ENCODE assay signal across 15 mouse cellular contexts in the genomic region with DNA sequence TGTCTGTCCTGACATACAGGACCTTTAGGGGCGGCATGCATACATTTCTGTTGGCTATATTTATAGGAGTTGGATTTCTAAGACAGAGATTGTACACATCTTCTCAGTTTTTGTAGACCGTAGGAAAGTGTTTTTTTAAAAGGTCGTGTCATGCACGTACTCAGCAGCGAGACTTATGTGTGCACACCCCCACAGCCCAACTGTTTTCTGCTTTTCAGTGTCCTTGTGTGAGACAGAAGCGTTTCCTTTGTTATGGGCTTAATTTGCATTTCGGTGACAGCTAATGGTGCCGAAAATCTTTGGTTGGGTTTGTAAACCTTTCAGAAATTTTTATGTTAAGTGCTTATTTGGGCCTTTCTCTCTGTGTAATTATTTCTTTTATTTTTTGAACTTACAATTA.
"Had no signal": no experiment of that assay in that cellular context is flagged by ENCODE, and none has a peak within 500 bp of the region (broad histone marks: within the 10 kb centered on the region; RNA-seq: fewer than 3 reads in every experiment).

No protein-coding gene starts in this region.

- H3K4me2 ChIP-seq: intestine, embryonic 15.5 days; kidney, embryonic 15.5 days; liver, embryonic 11.5 days; liver, embryonic 15.5 days; midbrain, embryonic 15.5 days; neural tube, embryonic 12.5 days; stomach, embryonic 15.5 days had no signal

- H3K27me3 ChIP-seq: intestine, embryonic 15.5 days; kidney, embryonic 15.5 days; liver, embryonic 15.5 days; midbrain, embryonic 15.5 days; neural tube, embryonic 12.5 days; stomach, embryonic 15.5 days had no signal

- H3K27ac ChIP-seq: intestine, embryonic 15.5 days; kidney, embryonic 15.5 days; liver, embryonic 15.5 days; midbrain, embryonic 15.5 days; neural tube, embryonic 12.5 days; stomach, embryonic 15.5 days had no signal

- ATAC-seq: intestine, embryonic 15.5 days; lung, postnatal 0 days had no signal

- H3K36me3 ChIP-seq: intestine, embryonic 15.5 days; kidney, embryonic 15.5 days; liver, embryonic 15.5 days; midbrain, embryonic 15.5 days; neural tube, embryonic 12.5 days; stomach, embryonic 15.5 days had no signal

- H3K4me3 ChIP-seq: intestine, embryonic 15.5 days; kidney, embryonic 15.5 days; liver, embryonic 15.5 days; midbrain, embryonic 15.5 days; neural tube, embryonic 12.5 days; stomach, embryonic 15.5 days had no signal

- H3K9ac ChIP-seq: intestine, embryonic 15.5 days; kidney, embryonic 15.5 days; liver, embryonic 15.5 days; midbrain, embryonic 15.5 days; neural tube, embryonic 12.5 days; stomach, embryonic 15.5 days had no signal

- DNase-seq: kidney, adult 18-20 months; kidney, postnatal 14 days; left cerebral cortex, postnatal 4 days; lung, adult 2 months; lung, postnatal 36 days; right cerebral cortex, postnatal 14 days; thymus, postnatal 4 days had no signal

- H3K9me3 ChIP-seq: intestine, embryonic 15.5 days; kidney, embryonic 15.5 days; liver, embryonic 15.5 days; midbrain, embryonic 15.5 days; neural tube, embryonic 12.5 days; stomach, embryonic 15.5 days had no signal

- H3K4me1 ChIP-seq: intestine, embryonic 15.5 days; kidney, embryonic 15.5 days; liver, embryonic 15.5 days; neural tube, embryonic 12.5 days; stomach, embryonic 15.5 days had no signal
